Mouse (Mus musculus): ENCODE measurements around the gene Pacsin3. TPM values are rescaled to one million over a fixed set of nuclear protein-coding genes. Genes with fewer than 3 reads are reported as not detected.
A peak's percentile ranks its signal among the peaks of the same experiment; 100 is the strongest.
"Not testable (repeated sequence)": the region's sequence is repeated elsewhere in the genome, so short reads cannot be mapped to it uniquely, and the experiment has no call there.

Pacsin3 gene
- polyA plus RNA-seq (2015; fragmentation: Nextera tagmentation; extraction: Ambion mirVana), result 44.8 and 47.4 TPM in 2 replicates

DNA sequence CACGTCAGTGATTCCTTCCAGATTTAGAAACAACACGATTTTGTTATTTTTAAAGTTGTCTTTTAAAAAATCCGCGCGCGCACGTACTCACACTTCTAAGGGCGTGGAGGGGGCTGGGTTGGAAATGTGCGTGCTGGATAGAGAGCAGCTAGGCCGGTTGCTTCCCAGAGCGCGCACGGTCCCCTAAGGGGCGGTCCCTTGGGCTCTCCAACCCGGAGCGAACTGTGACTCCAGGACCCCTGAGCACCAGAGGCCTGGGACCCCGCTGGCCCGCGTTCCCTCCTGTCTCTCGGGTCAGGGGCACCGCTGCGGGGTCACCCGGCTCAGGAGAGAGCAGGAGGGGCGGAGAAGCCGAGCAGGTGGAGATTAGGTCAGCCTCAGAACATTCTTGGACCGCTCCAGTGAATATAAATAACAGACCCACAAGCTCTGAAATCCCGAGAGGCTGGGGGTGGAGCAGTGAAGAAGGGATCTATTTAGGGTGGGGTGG lies at the start of gene Pacsin3:
Pacsin3 (plus strand) TSS at position 294 of the 490 bp plus-strand sequence.
- H3K4me1 ChIP-seq, result peaks cover 32% of the 10 kb centered on the region
- H3K4me3 ChIP-seq, result peak within 1 kb of the TSS; percentile 71
- no peaks in the 10 kb centered on the region for H3K9me3 ChIP-seq
- peaks cover 26% of the 10 kb centered on the region for H3K27me3 ChIP-seq
- peak within 1 kb of the TSS; percentile 88 for H3K4me2 ChIP-seq (replicated peaks)
- WGBS, result 1% methylated on average over 27 of the region's 27 CpGs
- peak within 1 kb of the TSS; percentile 92 for H3K27ac ChIP-seq
- peak within 1 kb of the TSS; percentile 79 for H3K9ac ChIP-seq
- no peak for ATAC-seq (ENCODE audit: low FRiP score, low read depth)
- H3K36me3 ChIP-seq, result peaks cover 8% of the 10 kb centered on the region

DNA sequence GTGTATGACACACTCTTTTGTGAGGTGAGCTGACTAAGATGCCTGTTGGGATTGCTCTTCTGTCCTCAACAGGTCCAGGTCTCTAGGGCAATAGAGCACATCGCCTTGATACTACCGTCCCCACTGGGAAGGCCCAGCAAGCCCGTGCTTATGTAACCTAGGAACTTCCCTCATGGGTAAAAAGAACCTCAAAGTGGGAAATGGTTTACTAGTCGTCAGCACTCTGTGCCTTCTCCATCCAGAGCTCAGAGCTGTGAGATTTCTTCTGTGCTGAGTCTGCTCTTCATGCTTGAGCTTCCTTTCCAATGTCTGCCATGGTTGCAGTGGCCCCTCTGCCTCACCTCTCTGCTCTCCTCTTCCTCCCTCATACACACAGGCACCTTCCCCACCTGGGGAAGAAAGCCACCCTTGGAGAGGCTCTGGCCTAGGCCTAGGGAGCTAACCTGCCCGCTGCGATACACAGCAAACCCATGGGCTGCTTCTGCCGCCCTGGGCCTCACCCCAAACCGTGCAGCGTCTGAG lies 49.4 kb upstream of the Pacsin3 start:
- ATAC-seq (ENCODE audit: low FRiP score, low read depth), result no peak
- Histone ChIP-seq H3K4me2 (replicated peaks) (no peak overlapping the region), H3K27me3 (no peaks in the 10 kb centered on the region), H3K9me3 (no peaks in the 10 kb centered on the region), H3K9ac (no peak overlapping the region), H3K4me1 (peaks cover 24% of the 10 kb centered on the region), H3K36me3 (peaks cover 65% of the 10 kb centered on the region), H3K27ac (no peak overlapping the region), H3K4me3 (no peak overlapping the region)
- 94% methylated on average over 9 of the region's 9 CpGs for WGBS

DNA sequence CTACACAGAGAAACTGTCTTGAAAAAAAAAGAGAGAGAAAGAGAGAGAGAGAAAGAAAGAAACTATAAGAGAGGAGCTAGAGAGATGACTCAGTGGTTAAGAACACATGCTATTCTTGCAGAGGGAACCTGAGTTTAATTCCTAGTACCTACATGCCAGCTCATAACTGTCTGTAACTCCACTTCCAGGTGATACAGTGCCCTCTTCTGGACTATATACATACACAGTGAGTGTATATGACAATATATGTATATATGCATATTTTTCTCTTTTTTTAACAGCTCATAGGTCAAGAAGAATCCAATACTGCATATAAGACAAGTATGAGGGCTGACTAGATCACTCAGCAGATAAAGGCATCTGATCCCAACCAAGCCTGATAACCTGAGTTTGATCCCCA lies 42.4 kb upstream of the Pacsin3 start:
- ATAC-seq (ENCODE audit: low FRiP score, low read depth), result no peak
- no peak overlapping the region for H3K4me2 ChIP-seq (replicated peaks)
- H3K9me3 ChIP-seq, result no peaks in the 10 kb centered on the region
- H3K36me3 ChIP-seq, result peaks cover 88% of the 10 kb centered on the region
- no peak overlapping the region for H3K27ac ChIP-seq
- no peaks in the 10 kb centered on the region for H3K4me1 ChIP-seq
- H3K4me3 ChIP-seq, result no peak overlapping the region
- no peak overlapping the region for H3K9ac ChIP-seq
- H3K27me3 ChIP-seq, result no peaks in the 10 kb centered on the region

DNA sequence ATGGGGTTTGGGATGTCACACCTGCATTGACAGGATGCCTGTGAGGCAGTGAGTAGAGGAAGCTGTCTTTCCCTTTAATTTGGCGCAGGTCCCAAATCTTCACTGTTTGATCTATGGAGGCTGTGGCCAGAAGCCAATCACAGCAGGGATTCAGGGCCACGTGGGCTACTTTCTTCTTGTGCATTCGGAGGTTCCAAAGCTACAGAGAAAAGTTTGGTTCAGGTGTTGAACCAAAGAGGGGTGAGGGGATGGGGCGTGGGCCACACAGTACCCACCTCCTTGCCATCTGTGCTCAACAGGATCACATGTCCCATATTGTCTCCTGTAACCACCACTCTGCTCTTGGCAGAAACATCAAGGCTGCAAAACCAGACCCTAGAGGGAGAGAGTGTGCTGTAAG lies 38.7 kb upstream of the Pacsin3 start:
- H3K27me3 ChIP-seq, result no peaks in the 10 kb centered on the region
- ATAC-seq (ENCODE audit: low FRiP score, low read depth), result no peak
- H3K9me3 ChIP-seq, result no peaks in the 10 kb centered on the region
- H3K36me3 ChIP-seq, result peaks cover 58% of the 10 kb centered on the region
- no peak overlapping the region for H3K4me3 ChIP-seq
- no peak overlapping the region for H3K9ac ChIP-seq
- H3K27ac ChIP-seq, result no peak overlapping the region
- H3K4me2 ChIP-seq (replicated peaks), result no peak overlapping the region
- 57% methylated on average over 4 of the region's 4 CpGs for WGBS
- H3K4me1 ChIP-seq, result no peaks in the 10 kb centered on the region

DNA sequence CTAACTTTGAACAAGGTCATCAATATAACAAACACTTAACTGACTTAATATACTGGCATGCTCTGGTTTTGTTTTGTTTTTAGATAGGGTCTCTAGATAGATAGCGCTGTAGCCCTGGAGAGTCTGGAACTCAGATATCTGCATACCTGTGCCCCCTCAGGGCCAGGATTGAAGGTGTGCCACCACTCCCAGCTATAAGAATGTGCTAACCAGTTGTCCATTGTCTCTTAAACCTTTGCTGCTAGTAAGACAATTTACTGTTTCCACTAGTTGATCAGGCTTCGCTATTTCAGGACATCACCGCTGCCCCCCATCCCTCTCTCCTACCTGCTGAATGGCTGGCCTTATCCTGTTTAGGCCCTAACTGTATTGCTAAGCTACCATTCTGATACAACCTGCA lies 35.3 kb upstream of the Pacsin3 start:
- no peak for ATAC-seq (ENCODE audit: low FRiP score, low read depth)
- H3K27ac ChIP-seq, result no peak overlapping the region
- H3K9me3 ChIP-seq, result no peaks in the 10 kb centered on the region
- 93% methylated on average over 3 of the region's 3 CpGs for WGBS
- H3K4me2 ChIP-seq (replicated peaks), result no peak overlapping the region
- H3K27me3 ChIP-seq, result no peaks in the 10 kb centered on the region
- no peak overlapping the region for H3K4me3 ChIP-seq
- H3K4me1 ChIP-seq, result no peaks in the 10 kb centered on the region
- no peak overlapping the region for H3K9ac ChIP-seq
- H3K36me3 ChIP-seq, result peaks cover 27% of the 10 kb centered on the region

DNA sequence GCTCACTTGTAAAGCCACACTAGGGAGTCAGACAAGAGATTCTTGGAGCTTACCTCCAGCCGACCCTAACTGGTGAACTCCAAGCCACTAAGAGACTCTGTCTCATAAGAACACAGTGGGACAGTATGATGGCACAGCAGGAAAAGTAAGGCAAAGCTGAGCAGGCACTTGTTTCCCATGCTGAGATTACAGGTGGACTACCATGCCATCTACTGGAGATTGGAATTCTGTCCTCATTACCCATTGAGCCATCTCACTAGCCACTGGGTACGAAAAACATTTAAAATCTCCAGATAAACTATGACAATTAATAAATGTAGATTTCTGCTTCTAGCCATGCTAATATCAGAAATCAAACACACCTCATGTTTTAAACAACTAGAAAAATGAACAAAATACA lies 32.1 kb upstream of the Pacsin3 start:
- no peak for ATAC-seq (ENCODE audit: low FRiP score, low read depth)
- Histone ChIP-seq H3K4me2 (replicated peaks) (no peak overlapping the region), H3K36me3 (peaks cover 13% of the 10 kb centered on the region; the same call in 1 of the 2 replicates), H3K9ac (no peak overlapping the region), H3K4me3 (no peak overlapping the region), H3K9me3 (no peaks in the 10 kb centered on the region), H3K27me3 (no peaks in the 10 kb centered on the region), H3K4me1 (no peaks in the 10 kb centered on the region), H3K27ac (no peak overlapping the region)
- WGBS, result 89% methylated on average over 2 of the region's 2 CpGs

DNA sequence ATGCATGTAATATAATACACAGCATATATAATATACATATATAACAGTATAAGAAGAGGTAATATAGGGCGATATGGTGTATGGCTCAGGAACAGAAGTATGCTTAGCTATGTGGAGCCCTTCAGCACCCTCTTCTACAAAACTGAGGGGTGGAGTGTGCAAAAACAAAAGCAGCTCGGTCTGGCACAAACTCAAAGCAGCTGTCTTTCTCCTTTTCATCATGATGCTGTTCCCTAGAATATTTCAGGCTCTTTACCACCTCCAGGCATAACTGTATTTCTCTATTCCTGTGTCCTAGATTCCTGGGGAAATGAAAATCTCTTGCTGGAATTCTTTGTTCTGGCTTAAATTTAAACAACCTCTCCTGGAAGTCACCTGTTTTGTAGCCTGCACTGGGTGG lies 26.0 kb upstream of the Pacsin3 start:
- ATAC-seq (ENCODE audit: low FRiP score, low read depth), result no peak
- 69% methylated on average over 2 of the region's 2 CpGs for WGBS
- Histone ChIP-seq H3K27me3 (no peaks in the 10 kb centered on the region), H3K36me3 (peaks cover 27% of the 10 kb centered on the region), H3K4me2 (replicated peaks) (no peak overlapping the region), H3K9me3 (no peaks in the 10 kb centered on the region), H3K27ac (no peak overlapping the region), H3K4me1 (no peaks in the 10 kb centered on the region), H3K4me3 (no peak overlapping the region), H3K9ac (no peak overlapping the region)

DNA sequence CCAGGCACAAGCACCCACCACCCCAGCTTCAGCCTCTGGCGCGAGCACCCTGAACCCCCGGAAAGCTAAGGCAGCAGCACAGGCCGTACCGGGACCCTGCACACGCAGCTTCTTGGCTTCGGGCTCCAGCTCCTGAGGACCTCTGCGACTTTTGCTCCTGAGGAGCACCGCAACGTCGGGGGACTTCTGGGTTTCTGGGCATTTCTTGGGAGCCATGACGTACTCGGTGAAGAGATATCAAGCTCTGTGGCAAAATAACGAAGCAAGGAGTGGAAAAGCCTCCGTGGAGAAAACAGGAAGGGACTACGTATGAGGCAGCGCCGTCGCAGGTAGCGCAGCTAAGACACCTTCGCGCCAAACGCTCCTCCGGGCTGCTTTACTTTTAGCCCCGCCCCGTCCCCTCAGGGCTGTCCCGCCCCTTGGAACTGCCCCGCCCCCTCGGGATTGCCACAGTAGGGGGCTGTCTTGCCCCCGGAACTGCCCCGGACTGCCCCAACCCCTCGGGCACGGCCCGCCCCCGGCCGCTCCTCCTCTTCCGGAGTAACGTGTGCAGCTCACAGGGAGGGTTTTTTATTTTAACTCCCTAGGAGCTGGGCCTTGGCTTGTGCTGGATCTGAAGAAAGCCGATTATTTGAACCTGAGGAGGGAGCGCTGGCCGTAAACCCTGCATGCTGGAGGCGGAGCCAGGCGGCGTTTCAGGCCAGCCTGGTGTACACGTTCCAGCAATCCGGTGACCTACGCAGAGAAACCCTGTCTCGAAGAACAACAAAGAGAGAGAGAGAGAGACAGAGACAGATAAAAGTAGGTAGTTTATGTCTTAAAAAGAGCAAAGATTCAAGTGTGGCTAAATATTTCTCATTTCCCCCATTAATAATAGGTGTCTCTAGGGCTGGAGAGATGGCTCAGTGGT lies 18.9 kb upstream of the Pacsin3 start, which contains the start of gene Ddb2:
Ddb2 (minus strand) TSS at position 382 of the 910 bp plus-strand sequence.
- Histone ChIP-seq H3K36me3 (peaks cover 12% of the 10 kb centered on the region), H3K4me2 (replicated peaks) (peak within 1 kb of the TSS; percentile 77), H3K27ac (peak within 1 kb of the TSS; percentile 91), H3K9me3 (no peaks in the 10 kb centered on the region), H3K9ac (peak within 1 kb of the TSS; percentile 78), H3K4me3 (peak within 1 kb of the TSS; percentile 61), H3K27me3 (no peaks in the 10 kb centered on the region), H3K4me1 (no peaks in the 10 kb centered on the region; the same call in 1 of the 2 replicates)
- WGBS, result under 1% methylated on average over 48 of the region's 48 CpGs
- ATAC-seq (ENCODE audit: low FRiP score, low read depth), result peak; percentile 99

DNA sequence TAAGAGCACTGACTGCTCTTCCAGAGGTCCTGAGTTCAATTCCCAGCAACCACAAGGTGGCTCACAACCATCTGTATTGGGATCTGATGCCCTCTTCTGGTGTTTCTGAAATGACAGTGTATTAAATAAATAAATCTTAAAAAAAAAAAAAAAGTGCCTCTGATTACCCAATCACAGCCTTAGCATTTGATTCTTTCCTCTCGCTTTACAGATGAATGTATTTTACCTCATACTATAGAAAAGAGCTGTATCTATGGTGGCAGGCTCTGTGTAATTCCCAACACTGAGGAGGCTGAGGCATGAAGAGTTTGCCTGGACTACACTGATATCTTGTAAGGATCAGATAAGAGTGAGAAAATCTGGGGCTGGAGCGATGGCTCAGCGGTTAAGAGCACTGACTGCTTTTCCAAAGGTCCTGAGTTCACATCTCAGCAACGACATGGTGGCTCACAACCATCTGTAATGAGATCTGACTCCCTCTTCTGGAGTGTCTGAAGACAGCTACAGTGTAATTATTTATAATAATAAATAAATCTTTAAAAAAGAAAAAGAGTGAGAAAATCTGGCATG lies 18.2 kb upstream of the Pacsin3 start:
- H3K9ac ChIP-seq, result not testable (repeated sequence)
- 25% methylated on average over 4 of the region's 4 CpGs for WGBS
- ATAC-seq (ENCODE audit: low FRiP score, low read depth), result peak; percentile 43; the same call in 1 of the 2 replicates

DNA sequence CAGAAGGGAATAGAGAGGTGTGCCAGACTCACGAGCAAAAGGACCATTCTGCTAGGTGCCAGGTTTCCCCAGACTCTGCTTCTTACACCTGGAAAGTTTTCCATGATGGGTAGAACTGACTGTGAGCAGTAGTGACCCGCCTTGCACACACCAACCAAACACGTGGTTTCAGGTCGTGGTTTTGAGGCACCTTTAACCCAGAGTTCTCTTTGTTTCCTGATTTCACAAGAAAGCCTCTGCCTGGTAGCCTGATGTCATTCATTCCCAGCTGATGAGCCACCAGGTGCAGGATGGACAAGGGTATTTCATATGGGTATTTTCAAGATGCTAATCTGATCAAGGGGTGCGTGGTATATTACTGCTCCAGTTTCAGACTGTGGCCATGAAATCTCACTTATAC lies 13.2 kb upstream of the Pacsin3 start:
- WGBS, result 75% methylated on average over 5 of the region's 5 CpGs
- Histone ChIP-seq H3K27ac (no peak overlapping the region), H3K4me1 (no peaks in the 10 kb centered on the region), H3K4me3 (no peak overlapping the region), H3K27me3 (no peaks in the 10 kb centered on the region), H3K4me2 (replicated peaks) (no peak overlapping the region), H3K36me3 (no peaks in the 10 kb centered on the region), H3K9ac (no peak overlapping the region), H3K9me3 (no peaks in the 10 kb centered on the region)
- ATAC-seq (ENCODE audit: low FRiP score, low read depth), result no peak

More for the DNA sequence above, 18.2 kb upstream of the Pacsin3 start:
- Histone ChIP-seq H3K27ac (peak overlapping the region; percentile 91), H3K4me2 (replicated peaks) (peak overlapping the region; percentile 77), H3K36me3 (peaks cover 12% of the 10 kb centered on the region), H3K4me3 (peak overlapping the region; percentile 61)
- not testable (repeated sequence) for H3K4me1 ChIP-seq, H3K27me3 ChIP-seq, H3K9me3 ChIP-seq

DNA sequence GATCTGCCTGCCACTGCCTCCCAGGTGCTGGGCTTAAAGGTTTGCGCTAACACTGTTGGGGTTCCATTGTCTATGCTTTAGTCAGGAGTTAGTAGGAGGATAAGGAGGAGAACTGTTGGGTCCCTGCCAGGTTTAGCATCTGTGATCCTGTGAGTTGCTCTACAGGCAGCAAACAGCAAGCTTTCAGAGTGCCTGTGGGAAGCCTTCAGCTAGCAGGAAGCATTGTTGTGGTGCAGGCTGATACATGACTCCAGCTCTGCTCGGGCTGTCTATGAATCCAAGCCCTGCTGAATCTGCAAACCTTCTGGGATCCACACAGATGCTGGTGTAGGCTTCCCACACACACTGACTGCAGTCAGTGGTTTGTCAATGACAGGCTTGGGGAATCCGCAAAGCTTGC lies 12.3 kb upstream of the Pacsin3 start:
- Histone ChIP-seq H3K27me3 (no peaks in the 10 kb centered on the region), H3K27ac (no peak overlapping the region), H3K9ac (no peak overlapping the region), H3K9me3 (no peaks in the 10 kb centered on the region), H3K4me3 (no peak overlapping the region), H3K4me2 (replicated peaks) (no peak overlapping the region), H3K36me3 (no peaks in the 10 kb centered on the region), H3K4me1 (no peaks in the 10 kb centered on the region)
- WGBS, result 68% methylated on average over 3 of the region's 3 CpGs
- no peak for ATAC-seq (ENCODE audit: low FRiP score, low read depth)

DNA sequence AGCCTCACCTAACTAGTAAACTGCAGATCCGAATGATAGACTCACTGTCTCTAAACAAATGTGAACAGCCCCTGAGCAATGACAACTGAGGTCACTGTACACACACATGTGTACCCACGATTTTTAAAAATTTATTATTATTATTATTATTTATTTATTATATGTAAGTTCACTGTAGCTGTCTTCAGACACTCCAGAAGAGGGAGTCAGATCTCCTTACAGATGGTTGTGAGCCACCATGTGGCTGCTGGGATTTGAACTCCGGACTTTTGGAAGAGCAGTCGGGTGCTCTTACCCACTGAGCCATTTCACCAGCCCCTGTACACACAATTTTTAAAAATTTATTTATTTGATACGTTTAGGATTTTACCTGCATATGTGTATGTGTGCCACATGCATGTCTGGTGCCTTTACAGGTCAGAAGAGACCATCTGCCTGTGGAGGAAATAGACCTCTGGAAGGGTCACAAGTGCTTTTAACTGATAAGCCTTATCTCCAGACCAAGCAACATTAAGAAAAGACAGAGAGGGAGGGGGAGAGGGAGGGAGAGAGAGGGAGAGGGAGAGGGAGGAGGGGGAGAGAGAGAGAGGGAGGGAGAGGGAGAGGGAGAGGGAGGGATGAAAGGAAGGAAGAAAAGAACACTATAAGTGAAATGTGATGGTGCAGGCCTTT lies 11.1 kb upstream of the Pacsin3 start:
- 79% methylated on average over 5 of the region's 5 CpGs for WGBS
- H3K4me1 ChIP-seq, result no peaks in the 10 kb centered on the region
- H3K27ac ChIP-seq, result no peak overlapping the region

More for the DNA sequence above, 11.1 kb upstream of the Pacsin3 start:
- Histone ChIP-seq H3K9me3 (no peaks in the 10 kb centered on the region), H3K36me3 (no peaks in the 10 kb centered on the region), H3K4me2 (replicated peaks) (no peak overlapping the region), H3K27me3 (no peaks in the 10 kb centered on the region), H3K4me3 (no peak overlapping the region), H3K9ac (no peak overlapping the region)
- ATAC-seq (ENCODE audit: low FRiP score, low read depth), result no peak
